Mouse (Mus musculus) hematopoietic stem cell, adult 5-6 weeks (primary cell): ENCODE results near the gene Prkar1a. TPM values are rescaled to one million over a fixed set of nuclear protein-coding genes. Genes with fewer than 3 reads are reported as not detected.

Experiments
- ATAC-seq, 2 experiments: fragments of 125-278 bp in 1 of 2; replicated peaks in 1 of 2; 2 replicates each; pipeline ENCODE4 v1.8.0; 2016 to 2017; ENCODE audit warnings: inconsistent platforms in 2 of 2, mild to moderate bottlenecking in 2 of 2, moderate number of reproducible peaks in 2 of 2, low read depth in 1 of 2, moderate TSS enrichment in 1 of 2; ENCODE audit not compliant: low FRiP score in 2 of 2, poor library complexity in 2 of 2, severe bottlenecking in 2 of 2, insufficient read depth in 1 of 2, low TSS enrichment in 1 of 2
- total RNA-seq: library from RNA; stranded (forward); fragments of 172-1452, 232-1000 nt; gene quantifications from 2 replicates; pipeline ENCODE4 v1.2.3, GENCODE M21; 2017

Prkar1a gene
- total RNA-seq, 1 experiment from 2014 or later = 129 TPM

DNA sequence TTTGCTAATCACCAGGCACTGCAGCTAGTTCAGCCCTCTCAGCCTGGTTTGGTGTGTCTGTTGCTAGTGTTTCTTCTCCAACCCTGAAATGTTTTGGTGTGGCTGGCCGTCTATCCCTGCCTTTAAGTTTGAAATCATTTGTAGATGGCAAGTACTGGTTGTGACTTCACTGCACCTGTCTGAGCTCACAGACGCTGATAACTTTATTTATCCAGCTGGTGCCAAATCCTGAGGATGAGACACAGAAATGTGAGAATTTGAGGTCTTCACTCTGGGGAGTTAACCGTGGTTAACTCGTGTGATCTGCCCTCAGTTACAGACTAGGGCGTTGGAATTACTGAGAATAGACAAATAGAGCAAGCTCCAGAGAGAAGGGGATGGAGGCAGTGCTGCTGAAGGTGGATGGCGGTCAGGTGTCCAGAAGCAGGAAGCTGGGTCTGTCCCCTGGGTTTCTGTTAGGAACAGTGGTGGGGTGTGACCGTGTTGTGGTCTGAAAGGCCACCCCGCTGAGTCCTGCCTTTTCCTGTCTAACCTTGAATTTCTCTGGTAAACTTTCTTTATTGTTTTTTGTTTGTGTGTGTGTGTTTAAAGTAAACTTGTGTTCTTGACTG is 19.0 kb downstream of the Prkar1a start:
- no peak for ATAC-seq

DNA sequence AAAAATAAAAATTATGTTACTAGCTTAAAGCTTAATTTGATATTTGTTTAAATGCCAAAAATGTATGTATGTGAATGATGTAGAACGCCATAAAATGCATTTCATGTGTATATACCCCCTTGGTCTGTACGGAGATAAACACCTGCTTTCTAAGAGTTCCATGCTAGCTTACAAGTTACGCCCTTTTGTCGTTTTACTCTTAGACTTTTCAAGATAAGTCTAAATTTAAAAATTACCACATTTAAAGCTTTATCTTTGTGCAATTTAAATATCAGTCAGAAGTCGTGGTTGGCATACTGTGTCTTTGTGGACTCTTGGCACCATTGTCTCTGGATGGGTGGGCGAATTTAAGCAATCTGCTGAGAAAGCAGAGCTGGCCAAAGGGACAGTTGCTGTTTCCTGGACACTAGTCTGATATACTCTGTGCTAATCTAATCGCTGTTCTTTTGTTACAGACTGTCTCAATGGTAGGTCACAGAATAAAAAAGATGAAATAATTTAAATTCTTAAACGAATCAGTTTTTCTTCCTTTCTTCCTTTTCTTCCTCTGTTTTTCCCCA is 20.0 kb downstream of the Prkar1a start:
- ATAC-seq = no peak

DNA sequence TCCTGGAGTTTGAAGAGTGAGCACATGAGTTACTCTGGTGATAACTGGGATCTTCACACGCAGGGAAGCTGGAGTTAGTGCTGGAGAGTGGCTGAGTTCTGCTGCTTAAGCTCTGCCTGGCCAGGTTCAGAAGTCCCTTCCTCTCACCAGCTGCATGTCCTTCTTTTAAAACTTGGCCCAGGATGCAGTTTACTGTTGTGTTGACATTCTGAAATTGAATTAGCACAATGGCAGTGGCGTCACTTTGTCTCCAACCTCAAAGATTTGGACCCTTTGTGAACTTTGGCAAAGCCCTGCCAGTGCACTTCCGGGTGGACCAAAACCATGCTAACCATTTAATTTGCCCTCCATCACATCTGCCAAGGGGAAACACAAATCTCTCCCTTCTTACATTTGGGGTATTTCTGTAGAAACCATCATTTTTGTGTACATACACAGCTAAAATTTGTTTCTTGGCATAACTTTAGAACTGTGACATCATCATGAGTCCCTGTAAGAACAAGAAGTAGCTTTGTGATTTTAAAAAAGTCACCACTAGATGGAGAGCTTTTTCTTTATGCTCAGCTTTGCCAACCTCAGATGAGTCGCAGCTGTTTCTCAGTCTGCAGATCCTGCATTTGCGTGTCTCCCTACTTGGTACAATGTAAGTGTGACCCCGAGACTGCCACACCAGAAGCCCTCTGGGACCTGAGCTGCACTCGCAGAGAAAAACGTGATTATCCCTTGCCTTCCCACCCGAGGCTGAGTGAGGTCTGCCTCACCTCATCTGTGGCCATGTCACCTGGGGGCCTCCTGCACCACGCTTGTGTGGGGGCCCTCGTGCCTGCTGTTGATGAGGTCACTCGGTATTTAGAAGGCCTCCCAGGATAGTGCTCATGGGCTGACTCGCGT is 21.1 kb downstream of the Prkar1a start:
- ATAC-seq = peak in 1 of 2 experiments; percentile 51; a peak in 3 of 4 replicates

DNA sequence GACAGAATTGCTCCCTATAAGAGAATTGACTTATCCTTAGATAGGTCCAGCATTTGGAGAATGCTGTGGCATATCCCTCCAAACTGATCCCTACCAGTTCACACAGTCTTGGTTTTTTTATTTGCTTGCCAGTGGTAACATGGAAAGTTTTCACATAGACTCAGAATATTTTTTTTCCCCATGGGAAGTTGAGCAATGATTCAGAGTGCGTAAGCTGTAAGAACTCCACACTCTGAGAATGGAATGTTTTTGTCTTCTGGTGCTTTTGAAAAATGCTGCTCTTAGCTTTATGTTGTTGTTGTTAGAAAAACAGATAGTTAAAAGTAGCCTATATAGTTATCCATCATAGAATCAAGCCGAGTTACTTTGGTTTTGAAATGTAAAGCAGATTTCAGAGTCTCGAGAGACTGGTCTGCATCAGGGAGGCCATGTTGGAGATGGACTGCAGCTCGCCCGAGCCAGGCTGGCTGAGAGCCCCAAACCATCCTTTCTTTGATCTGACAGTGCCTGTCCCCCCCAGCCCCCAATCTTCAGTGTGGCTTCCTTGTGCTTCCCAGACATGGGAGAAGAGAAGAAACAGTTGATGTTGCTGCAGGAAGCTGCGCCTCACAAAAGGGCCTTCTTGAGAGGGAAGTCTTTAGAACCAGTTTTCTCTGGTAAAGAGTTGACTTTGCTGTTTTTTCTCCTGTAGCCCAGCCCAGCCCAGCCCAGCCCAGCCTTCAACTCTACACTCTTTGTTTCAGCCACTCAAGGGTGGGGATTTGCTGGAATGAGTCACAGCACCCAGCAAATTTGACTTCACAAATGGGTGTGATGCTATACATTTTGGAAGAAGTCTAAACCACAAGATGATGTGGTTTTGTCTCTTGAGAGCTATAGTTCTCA is 22.2 kb downstream of the Prkar1a start:
- ATAC-seq = no peak

DNA sequence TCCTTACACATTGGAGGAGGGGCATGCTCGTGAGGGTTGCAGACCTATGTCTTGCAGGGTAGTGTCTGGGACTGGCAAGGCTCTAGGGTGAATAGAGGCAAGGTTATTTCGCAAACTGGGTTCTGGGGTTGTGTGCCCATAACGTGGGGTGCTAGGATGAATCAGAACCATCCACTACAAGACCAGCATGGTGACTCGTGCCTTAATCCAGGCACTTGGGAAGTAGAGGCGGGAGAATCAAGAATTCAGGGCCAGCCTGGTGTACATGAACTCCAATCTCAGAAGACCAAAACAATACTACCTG is 22.8 kb downstream of the Prkar1a start:
- no peak for ATAC-seq

DNA sequence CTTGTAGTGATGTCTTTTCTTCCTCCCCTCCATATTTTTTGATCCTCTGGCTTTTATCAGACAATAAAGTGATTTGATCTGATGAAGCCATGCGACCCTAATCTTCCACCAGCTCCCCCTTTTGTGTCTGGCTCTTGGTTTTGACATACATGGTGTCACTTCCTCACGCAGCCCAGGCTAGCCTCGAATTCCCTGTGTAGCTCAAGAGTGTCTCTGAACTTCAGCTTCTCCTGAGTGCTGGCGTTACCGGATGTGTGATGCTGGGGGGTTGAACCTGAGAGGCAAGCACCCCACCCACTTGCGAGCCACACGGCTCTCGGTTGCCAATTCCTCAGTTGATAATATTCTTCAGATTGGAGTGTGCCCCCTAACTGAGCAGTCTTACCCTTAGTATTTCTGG is 23.2 kb downstream of the Prkar1a start:
- no peak for ATAC-seq

DNA sequence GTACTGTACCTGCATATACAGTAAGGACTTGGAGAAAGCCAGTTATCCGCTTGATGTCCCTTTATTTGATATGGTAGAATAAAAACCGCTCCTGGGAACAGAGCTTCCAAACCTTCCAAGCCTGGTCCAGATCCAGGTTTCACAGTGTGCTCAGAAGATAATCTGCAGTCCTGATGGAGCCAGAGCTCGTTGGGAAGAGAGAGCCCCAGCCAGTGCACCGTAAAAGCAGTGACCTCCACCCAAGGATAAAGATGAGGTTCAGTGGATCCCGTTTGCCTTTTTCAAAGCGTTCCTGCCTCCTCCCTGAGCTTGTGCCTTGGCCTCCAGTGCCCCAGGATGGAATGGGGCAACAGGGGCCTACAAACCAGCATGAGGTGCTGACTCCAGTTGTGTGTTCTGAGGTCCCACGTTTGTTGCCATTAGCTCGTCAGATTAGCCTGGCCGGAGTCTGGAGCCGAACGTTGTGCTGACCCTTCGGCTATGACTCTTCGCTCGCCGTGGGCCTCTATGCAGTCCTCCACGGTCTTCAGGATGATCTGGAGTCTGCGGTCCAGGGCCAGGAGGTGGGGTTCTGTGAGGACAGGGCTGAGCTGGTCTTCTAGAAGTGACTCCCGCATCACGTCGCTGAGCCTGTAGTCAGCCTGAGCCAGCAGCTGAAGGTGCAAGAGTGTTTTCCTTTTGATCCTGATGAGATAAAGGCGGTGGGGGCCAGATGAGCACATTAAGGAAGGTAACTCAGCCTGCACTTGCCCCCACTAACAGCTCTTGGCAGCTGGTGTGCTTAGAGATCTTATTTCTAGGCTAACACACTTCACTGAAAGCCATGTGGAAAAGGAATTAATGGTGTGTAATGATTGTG is 23.9 kb downstream of the Prkar1a start:
- ATAC-seq = no peak

DNA sequence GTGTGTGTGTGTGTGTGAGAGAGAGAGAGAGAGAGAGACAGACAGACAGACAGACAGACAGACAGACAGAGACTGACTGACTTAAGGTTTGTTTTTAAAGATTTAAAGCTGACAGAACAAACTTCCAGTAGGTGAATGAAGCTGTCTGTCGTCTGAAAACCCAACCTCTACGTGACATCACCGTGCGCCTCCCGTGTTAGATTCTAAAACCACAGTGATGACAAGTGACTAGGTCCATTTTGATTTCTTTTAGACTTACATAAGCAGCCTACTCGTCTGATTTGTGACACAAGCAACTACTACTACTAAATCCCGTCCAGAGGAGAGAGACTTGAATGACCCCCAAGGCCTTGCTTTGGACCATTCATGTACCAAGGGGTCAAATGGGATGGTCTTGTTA is 24.5 kb downstream of the Prkar1a start:
- no peak for ATAC-seq

DNA sequence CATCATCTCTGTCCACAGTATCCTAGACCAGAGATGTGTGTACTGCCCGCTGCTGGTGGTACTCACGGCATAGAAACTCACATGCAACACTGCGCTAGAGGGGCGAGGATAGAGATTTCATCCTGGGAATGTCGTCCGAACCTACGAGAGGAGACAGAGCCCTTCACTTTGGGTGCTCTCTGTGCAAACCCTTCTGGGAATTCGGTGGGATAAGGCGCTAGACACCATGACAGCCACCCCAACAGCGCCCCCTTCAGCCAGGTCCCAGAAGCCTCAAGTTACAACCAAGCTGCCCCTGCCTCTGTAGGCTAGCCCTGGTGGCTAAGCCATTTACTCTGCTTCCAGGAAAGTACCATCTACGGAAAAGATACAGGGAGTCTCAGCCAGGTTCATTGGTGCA is 25.3 kb downstream of the Prkar1a start:
- ATAC-seq = no peak

DNA sequence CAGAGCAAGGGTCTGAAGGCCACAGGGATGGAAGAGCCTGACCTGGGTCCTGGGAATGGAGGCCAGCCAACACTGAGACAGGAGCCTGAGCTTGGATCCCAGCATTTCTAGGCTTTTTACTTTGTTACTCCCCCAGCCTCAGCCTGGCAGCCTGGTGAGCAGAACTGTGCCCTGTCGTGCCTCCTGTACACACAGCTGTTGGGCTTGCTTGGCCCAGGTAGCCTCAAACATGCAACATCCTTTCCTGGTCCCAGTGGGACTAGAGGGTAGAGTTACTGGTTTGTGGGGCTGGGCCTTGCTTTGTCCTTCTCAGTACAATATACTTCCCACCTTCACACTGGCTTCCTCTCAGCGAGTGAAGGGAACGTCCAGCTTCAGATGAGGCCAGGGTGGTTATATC is 26.0 kb downstream of the Prkar1a start:
- ATAC-seq = no peak

DNA sequence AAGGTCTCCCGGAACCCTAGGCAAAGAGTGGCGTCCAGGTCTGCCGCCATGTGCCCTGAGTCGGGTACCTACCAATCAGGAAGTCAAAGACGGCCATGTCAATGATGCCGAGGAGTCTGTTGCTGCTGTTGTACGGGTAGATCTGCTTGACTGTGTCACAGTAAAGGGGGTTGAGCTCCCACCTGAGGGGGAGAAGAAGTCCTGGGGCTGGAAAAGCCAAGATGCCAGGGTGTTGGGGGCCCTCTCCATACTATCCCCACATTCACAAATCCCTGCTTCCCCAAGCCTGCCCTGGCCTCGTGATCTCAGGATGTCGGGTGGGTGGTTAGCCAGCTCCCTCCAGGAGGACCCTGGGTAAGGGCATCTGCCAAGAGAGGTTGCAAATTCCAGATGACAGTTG is 26.6 kb downstream of the Prkar1a start:
- no peak for ATAC-seq

DNA sequence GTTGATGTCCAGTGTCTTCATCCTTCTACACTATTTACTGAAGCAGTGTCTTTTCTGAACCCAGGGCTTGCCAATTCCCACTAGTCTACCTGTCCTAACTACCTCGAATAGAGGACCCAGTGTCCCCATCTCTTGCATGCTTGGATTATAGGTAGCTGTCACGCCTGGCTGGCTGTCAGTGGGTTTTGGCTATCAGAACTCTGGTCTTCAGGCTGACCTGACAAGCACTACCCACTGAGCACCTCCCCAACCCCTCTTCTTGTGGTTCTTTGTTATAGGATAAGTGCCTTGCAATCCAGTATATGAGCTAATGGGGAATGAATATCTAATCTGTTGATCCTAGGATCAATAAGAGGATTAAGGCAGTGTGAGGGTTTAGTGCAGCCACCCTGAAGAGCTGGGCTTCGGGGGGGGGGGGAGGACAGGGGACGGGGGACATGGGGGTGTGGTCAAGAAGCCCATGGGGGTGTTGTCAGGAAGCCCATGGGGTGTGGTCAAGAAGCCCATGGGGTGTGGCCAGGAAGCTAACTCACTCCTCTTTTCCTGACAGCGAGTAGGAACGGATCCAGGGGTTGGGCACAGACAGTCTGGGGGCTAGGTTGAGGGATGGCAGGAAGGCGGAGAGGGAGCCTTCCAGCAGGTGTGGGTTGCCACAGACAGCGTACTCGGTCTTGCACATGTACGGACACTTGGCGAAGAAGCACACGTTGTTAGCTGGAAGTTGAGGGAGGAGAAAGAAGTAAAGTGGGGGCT is 27.6 kb downstream of the Prkar1a start:
- ATAC-seq = no peak

DNA sequence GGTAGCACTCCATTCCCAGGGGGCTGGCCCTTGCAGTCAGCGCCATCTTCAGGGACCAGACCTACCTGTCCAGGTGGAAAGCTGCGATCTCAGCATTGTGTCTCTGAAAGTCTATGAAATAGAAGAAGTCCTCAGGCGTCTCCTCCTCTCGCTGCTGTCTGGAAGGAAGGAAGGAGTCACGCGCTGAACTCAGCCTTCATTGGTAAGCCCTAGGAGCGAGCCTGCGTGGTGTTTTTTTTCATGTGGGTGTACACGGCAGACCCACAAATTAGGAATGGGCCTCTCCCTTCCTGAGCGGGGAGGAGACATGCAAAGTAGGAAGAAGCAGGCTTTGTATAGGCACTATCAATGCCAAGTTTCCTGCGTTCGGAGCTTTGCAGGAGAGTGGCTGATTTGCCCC is 29.1 kb downstream of the Prkar1a start:
- no peak for ATAC-seq

DNA sequence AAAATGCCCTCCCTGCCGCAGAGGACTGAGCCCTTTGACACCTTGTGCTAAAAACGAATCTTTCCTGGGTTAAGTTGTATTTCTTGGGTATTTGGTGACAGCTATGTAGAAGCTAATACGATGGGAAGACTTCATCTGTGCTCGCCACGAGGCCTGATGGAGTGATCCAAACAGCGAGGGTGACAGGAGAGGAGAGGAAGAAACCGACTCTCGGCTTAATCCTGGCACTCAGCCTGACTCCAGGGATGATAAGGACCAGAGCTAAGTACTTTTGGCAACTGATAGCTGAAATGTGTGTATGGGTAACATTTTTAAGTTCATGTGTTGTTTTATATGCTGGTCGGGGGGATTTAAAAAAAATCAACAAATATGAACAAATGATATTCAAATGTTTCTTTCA is 31.7 kb downstream of the Prkar1a start:
- no peak for ATAC-seq

DNA sequence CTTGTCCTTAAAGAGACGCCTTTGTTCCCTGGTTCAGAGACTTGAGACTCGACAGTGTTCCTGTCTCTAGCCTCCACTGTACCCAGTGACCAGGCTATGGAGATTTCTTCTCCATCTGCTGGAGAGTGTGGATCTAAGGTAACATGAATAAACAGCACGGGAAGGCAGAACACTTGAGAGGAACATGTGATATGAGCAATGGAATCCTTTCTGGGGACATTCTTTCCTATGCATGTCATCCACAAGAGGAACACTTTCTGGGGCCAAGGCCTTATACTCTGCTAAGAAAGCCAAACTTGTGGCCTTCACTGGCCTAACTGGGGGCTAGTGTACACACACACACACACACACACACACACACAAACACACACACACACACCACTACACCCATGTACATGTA is 32.4 kb downstream of the Prkar1a start:
- ATAC-seq = no peak

DNA sequence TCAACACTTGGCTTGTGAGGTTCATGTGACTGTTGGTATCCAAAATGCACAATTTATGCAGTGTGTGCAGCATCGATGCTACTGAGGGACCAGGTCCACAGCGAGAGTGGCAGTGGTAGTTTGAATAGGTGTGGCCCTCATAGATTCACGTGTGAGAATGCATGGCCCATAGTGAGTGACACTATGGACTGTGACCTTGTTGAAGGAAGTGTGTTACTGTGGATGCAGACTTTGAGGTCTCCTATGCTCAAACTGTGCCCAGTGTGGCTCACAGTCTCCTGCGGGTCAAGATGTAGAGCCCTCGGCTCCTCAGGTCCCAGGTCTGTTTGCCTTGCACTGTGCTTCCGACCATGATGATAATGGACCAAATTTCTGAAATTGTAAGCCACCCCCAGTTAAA is 33.0 kb downstream of the Prkar1a start:
- no peak for ATAC-seq
